Mouse (Mus musculus): ENCODE measurements at regions not wholly inside any gene's neighbourhood (a gene's known extent, or its start where the extent isn't known, plus 50 kb on each side); places are given as distances from the start of the nearest gene placed in this dataset.

DNA sequence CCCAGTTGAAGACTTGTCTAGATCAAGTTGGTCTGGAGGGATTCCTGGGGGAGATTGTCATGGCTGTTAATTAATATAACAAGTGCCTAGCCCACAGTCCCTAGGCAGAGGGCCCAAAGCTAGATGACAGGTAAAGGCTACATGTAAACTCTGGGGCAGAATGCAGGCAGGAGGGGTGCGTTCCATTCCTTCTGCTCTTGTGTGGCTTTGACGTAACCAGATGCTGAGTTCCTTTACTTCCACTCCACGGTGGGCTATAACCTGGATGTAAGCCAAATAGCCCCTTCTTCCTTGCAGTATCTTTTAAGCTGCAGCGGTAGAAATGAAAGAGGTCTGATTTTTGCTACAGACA is 185.3 kb upstream of the Nckap5 start:
- ChIA-PET POLR2A (no interaction called here), CTCF (interaction anchor here in 1 of 4 experiments (1.3 kb wide), 1 partner anchor 393 kb away, joined by 5 read pairs; no protein-coding TSS in a partner anchor)

DNA sequence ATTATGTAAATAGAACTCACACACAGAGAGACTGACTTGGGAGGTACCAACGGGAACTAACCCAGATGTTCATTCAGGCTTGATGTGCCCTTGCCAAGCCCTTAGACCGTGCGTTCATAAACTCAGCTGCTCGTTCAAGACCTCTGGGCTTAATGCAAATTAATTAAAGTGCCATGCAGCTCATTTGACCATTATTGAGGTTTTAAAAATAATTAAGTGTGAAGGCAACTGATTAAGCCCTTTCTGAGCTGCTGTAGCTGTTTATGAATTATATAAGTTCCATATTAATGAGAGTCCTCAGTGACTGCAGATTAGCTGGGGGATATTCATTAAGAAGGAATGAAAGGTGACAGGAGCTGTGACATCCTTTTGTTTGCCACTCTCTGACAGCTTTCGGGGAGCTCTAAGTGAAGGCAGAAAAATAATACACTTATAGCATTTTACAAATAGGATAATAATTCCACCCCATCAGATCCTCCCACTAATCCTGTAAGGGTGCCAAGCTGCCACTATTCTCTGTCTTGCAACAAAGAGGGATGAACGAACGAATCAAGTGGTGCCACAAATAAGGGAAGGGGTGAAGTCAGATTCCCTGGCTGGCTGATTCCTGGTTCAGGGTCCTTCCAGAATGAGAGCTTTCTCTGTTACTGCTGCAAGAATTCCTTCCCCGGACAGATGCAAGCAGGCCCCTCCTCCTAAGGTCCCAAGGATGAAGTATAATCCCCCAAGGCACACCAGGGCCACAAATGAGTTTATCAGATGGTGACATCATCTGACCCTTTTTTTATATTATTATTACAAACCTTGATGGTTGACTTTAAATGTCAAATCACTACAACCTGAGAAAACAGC is 184.7 kb upstream of the Nckap5 start:
- ChIA-PET CTCF (interaction anchor here in 2 of 4 experiments (0.6 to 1.3 kb wide), 2 partner anchors 394 to 411 kb away, joined by 5 to 7 read pairs; no protein-coding TSS in a partner anchor), POLR2A (interaction anchor here in 1 of 4 experiments (0.5 to 0.7 kb wide), 2 partner anchors 16 to 182 kb away, joined by 3 read pairs; no protein-coding TSS in a partner anchor)

DNA sequence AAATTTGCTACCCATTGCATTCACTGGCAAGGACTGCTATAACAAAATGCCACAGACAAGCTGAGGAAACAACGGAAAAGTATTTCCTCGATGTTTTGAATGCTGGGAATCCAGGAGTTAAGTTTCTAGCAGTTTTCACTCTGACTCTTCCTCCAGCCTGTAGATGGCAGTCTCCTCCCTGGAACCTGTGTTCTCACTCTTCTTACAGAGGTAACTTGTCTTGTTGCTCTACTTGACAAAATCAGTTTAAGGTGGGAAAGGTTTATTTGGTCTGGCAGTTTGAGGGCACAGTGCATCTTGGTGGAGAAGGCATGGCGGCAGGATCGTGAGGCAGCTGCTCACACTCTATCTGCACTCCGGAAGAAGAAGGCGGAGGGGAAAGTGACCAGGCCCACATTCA is 181.3 kb upstream of the Nckap5 start:
- ChIA-PET CTCF (interaction anchor here in 3 of 4 experiments (0.9 to 2.0 kb wide), 5 partner anchors 10 to 473 kb away, joined by 3 to 7 read pairs (median 4); no protein-coding TSS in a partner anchor), POLR2A (interaction anchor here in 1 of 4 experiments (0.6 kb wide), 1 partner anchor 193 kb away, joined by 6 read pairs; the partner anchor contains the start of gene Mgat5)

DNA sequence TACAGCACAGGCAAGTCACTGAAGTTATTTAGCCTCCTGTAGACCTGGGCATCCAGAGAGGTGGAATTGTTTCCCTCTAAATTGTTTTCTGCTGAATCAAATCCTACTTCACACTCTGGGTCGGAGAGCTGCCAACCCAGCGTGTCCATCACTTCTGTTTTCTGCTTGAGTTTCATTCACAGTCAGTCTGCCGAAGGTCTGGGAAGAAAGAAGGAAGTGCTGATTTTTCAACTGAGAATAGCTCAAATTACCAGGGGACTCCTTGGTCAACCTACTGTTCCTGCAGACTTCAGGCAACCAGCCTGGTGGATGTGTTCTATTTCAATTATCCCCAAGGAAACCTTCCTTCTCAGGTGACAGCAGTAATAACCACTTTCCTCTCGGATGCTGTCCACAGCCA is 179.1 kb upstream of the Nckap5 start:
- ChIA-PET POLR2A (no interaction called here), CTCF (interaction anchor here in 1 of 4 experiments (0.7 kb wide), 1 partner anchor 891 kb away, joined by 4 read pairs; no protein-coding TSS in a partner anchor)

DNA sequence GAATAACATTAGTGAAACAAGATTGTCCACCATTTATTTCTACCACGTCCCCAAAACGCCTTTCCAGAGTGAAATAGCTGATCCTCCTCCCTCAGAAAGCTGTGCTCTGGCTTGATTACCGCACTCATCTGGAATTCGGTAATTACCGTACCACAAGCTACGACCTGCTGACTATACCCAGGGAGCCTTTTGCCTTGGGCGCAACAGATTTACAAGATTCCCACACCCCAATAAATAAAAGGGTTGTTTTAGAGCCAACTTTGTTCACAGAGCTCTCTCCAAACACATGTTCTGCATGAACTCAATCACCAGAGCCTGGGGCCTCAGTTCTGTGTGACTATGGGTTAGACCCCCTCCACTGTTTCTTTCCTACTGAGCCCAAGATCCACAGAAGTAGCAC is 171.1 kb upstream of the Nckap5 start:
- ChIA-PET POLR2A (no interaction called here), CTCF (interaction anchor here in 1 of 4 experiments (0.8 to 1.1 kb wide), 2 partner anchors 10 to 408 kb away, joined by 3 to 4 read pairs; no protein-coding TSS in a partner anchor)

DNA sequence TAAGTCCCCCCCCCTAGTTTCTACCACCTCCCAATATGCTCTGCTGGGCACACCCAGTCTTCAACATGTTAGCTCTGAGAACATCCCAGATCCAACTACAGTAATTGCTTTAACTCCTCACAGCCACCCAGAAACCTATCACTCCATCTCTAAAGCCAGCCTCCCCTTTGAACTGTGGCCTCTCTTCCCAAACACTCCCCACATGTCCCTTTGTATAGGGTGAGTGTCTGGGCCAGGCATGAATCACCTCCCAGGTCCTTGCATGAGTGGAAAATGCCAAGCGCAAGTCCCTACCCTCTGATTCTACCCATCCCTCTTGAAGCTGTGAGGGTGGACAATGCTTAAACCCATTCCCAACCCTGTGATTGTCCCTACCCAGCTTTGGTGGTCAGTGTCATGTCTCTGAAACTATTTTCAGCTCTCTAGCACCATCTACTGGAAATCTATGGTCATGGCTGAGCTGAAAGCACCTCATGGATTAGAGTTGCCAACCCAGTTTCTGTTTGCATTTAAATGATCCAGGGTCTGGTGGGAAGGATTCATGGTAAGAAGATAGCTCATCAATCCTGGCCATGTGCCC is 162.6 kb upstream of the Nckap5 start:
- CTCF ChIA-PET: interaction anchor here (0.6 to 2.4 kb wide), 19 partner anchors 9 to 703 kb away, joined by 3 to 13 read pairs (median 3); no protein-coding TSS in a partner anchor
- POLR2A ChIA-PET: no interaction called here

DNA sequence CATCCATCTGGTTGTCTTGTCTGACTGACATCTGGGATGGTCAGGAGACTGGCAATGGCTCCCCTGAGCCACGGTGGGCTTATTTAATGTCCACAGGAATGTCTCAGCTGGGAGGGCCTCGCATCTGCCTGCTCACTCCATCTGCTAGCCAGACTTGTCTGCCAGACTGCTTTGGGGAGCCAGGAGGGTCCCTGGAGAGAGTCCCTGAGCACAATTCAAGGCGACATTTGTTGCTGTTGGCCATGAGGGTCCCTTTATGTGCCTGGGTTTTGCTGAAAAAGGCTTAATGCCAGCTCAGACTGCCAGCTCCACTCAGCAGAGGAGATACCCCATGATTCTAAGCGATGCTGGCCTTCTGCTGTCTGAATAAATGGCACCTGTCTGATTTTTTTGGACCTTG is 161.8 kb upstream of the Nckap5 start:
- ChIA-PET CTCF (interaction anchor here in 2 of 4 experiments (0.7 to 1.5 kb wide), 4 partner anchors 26 to 561 kb away, joined by 3 to 4 read pairs (median 4); no protein-coding TSS in a partner anchor), POLR2A (interaction anchor here in 1 of 4 experiments (0.7 kb wide), 1 partner anchor 380 kb away, joined by 3 read pairs; no protein-coding TSS in a partner anchor)

DNA sequence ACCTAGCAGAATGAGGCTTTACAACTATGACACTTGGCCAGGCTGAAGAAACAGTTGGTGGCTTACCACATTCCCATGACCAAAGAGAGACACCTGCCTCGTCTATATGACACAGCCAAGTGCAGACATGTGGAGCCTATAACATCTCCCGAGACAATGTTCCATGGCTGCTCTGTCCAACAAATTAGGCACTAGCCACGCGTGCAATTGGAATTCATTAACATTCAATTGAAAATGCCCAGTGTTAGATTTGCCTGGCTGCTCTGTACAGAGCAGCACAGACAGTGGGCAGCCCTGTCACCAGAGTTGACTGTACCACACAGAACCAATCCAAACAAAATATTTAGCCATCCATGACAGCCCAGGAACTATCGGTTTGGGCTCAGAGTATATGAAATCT is 152.2 kb upstream of the Nckap5 start:
- POLR2A ChIA-PET: no interaction called here

DNA sequence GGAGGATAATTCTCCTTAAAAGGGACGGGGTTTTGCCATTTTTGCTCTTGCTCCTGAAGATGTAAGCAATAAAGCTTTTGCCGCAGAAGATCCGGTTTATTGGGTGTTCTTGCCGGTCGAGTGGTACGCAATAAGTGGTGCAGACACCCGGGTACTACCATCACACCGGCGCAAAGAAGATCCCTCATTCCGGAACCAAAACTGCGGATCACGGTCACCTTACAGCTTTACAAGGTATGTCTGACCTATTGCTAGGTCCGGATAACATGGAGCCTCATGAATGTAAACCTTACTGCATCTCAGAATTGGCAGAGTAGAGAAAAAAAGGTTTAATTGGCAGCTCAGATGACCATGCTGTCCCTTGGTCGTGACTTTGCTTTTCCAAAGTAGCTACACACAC is 149.7 kb upstream of the Nckap5 start:
- CTCF ChIA-PET: no interaction called here
- POLR2A ChIA-PET: no interaction called here

More for the DNA sequence above, 152.2 kb upstream of the Nckap5 start:
- CTCF ChIA-PET: no interaction called here

DNA sequence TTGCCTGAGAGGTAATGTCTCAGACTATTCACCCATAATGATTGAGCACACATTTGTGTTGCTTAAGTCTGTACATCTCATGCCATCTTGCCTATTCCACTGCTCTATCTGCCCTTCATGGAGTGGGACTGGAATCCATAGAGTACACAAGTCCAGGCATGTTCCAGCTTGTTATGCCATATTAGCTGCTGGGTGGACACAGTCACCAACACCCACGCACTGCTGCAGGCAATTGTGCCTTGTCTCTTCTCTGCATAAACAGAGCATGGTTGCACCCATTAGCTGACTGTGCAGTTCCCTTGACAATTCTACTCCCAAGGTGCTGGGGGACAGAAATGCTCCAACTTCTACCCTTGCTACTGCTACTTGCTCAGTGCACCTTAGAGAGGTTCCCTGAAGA is 143.3 kb upstream of the Nckap5 start:
- ChIA-PET CTCF (no interaction called here), POLR2A (no interaction called here)

DNA sequence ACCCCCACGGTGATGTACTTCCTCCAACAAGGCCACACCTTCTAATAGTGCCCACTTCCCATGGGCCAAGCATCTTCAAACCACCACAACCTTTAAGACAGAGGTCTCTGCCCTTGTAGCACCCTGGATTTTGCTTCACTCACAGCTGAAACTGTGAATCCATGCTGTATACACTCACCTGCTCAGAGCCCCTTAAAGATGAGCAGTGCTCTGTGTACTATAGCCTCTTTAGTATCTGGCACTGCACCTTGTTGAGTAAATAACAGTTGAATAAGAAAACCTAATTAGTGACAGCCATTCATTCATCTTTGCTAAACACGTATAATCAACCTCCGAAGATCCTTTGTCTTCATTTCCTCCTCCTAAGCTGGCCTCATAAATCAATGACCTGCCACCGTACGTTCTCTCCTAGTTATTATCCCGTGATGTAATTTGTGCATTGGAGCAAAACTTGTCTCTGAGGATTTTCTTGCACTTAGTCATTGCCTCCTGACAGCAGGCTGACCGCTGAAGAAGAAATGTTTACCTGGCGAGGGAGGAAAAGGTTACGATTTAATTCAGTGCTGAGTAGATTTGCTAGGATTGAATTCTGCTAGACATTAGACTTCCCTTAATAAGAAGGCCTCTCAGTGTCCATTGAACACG is 141.3 kb upstream of the Nckap5 start:
- CTCF ChIA-PET: no interaction called here

DNA sequence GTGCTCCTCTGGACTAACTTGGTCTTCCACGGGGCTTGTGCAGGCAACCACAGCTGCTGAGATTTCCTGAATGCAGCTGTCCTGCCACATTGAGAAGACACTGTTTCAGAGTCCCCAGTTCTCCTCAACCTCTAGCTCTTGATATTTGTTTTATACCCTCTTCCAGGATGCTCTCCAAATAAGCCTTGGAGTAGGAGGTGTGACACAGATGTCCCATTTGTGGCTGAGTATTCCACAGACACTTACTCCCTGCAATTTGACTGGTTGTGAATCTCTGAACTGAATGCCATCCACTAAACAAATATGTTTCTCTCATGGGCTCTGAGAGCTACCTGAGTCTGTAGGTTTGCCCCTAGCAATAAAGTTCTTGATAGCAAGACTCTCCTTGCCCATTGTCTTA is 140.5 kb upstream of the Nckap5 start:
- ChIA-PET POLR2A (no interaction called here), CTCF (no interaction called here)

More for the DNA sequence above, 141.3 kb upstream of the Nckap5 start:
- POLR2A ChIA-PET: no interaction called here

DNA sequence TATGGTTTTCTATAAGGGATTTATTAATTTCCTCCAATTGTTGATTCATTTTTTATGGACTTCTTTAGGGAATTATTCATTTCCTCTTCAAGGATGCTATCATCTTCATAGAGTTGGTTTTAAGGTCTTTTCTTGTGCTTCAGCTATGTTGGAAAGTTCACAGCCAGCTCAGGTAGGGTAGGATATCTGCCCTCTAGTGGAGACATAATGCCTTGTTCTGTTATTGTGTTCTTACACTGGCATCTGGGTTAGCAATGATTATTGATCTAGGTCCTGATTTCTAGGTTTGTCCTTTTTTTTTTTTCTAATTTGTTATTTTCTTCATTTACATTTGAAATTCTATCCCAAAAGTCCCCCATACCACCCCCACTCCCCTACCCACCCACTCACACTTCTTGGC is 135.8 kb upstream of the Nckap5 start:
- CTCF ChIA-PET: interaction anchor here (0.5 to 1.0 kb wide), 15 partner anchors 8 to 1017 kb away, joined by 3 to 6 read pairs (median 4); no protein-coding TSS in a partner anchor
- POLR2A ChIA-PET: no interaction called here

DNA sequence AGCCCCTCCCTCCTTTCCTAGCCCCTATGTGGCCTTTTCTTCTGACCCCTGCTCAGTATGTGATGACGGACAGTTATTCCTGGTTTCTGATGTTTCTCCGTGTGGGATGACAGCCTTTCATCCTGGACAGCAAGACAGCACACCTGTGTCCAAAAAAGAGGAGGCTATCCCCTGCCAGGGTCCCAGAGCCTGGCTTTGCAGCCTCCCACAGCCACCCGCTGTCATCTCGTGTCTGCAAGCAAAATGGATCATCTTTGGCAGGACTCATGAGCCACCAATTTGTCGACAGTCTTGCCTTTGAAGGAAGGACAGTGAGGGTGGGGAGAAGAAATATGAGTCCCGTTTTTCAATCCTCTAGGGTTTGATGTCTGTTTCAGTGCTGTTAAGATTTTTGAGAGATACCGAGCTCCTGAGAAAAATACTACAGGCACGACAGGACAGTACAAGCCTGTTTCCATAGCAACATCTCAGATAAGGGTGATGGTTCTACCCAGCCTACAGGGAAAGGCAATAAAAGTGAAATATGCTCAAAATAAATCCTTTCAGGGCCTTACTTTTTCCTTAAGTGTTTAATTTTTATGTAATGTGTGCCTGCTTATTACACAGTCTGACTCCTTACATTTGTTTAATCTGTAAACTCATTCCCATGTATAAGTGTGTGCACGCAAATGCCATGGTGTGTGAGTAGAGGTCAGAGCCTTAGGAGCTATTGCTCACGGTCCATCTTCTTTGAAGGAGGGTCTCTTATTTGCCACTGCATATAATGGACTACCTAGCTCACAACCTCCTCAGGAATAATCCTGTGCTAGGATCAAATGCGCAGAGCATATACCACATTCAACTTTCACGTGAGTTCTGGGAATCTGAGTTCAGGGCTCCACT is 125.5 kb upstream of the Nckap5 start:
- ChIA-PET CTCF (interaction anchor here in 1 of 4 experiments (0.6 kb wide), 1 partner anchor 10 kb away, joined by 3 read pairs; no protein-coding TSS in a partner anchor), POLR2A (no interaction called here)

DNA sequence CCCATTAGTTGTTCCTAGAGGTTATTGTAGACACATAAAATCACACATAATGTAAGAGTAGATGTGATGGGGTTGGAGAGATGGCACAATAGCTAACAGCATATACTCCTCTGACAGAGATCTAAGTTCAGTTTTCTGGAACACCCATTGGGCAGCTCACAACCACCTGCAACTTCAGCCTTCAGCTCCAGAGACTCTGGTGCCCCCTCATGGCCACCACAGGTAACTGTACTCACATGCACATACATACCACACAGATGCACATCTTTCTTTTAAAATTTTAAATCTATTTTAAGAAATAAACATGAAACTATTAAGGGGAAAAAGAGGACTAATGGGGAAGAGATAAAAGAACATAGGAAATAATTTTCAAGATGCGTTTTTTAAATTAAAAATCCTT is 117.3 kb upstream of the Nckap5 start:
- ChIA-PET CTCF (interaction anchor here in 3 of 4 experiments (0.6 to 1.0 kb wide), 4 partner anchors 11 to 1369 kb away, joined by 3 read pairs; no protein-coding TSS in a partner anchor), POLR2A (interaction anchor here in 1 of 4 experiments (0.6 kb wide), 1 partner anchor 220 kb away, joined by 3 read pairs; no protein-coding TSS in a partner anchor)

DNA sequence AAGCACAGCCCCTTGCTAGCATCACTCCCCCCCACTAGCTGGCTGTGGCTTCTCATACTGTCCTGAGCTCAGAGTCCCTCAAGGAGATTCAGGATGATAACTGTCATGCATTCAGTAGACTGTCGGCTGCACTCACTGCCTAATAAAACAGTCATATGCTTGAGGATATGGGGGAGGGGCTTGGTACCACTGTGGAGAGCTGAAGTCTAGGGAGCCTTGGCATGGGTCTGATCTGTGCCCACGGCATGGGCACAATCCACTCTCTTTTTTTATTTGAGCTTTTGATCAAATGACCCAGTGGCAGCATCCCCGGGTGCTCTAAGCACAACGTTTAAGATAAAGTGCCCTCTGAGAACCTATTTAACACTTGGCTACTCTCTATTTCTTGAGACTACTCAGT is 102.1 kb upstream of the Nckap5 start:
- CTCF ChIA-PET: interaction anchor here (0.5 to 2.1 kb wide), 13 partner anchors 11 to 1226 kb away, joined by 3 to 14 read pairs (median 4); no protein-coding TSS in a partner anchor
- POLR2A ChIA-PET: interaction anchor here in 1 of 4 experiments (0.7 to 1.1 kb wide), 2 partner anchors 11 to 194 kb away, joined by 3 read pairs; no protein-coding TSS in a partner anchor

DNA sequence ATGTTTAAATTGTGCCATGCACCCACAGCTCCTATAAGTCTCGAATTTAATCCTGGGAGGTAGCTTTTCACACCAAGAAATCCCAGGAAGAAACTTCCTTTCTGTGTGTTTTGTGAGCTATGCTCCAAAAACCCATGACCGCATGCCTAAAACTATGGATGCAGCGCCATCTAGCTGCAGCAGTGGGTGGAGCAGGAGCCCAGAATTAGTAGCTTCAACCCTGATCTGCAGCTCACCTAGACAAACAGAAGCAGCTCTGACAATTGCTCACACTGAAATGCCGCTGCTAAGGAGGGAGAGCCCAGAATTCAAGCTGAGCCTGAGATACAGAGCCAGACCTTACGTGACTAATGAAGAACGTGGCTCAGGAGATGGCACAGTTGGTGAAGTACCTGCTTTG is 101.2 kb upstream of the Nckap5 start:
- ChIA-PET CTCF (interaction anchor here (0.5 to 2.1 kb wide), 59 partner anchors 8 to 1551 kb away, joined by 3 to 23 read pairs (median 4); partner anchors contain the start of genes Mgat5 (in 2 of the 4) and Nckap5 (in 1 of the 4)), POLR2A (interaction anchor here in 3 of 4 experiments (0.6 to 1.1 kb wide), 5 partner anchors 10 to 567 kb away, joined by 3 to 4 read pairs (median 3); no protein-coding TSS in a partner anchor)

DNA sequence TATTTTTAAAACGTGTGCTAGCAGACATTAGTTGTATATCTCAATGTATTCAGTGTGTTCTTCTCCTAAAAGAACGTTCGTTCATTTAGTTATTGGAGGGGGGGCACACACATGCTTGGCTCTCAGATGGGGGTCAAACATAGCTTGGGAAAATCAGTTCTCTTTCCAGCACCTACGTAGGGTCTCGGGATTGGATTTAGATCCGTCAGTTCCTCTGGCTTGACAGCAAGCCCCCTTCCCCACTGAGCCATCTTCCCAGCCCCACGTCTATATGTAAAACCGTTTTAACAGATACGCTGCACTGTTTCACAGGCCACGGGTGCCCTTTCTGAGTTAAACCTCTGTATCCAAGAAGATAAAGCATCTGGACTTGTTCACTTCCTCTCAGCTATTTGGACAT is 100.5 kb upstream of the Nckap5 start:
- CTCF ChIA-PET: interaction anchor here (0.6 to 2.1 kb wide), 37 partner anchors 8 to 1324 kb away, joined by 3 to 14 read pairs (median 4); partner anchors contain the start of gene Mgat5 (in 2 of the 4)
- POLR2A ChIA-PET: no interaction called here
